Mouse (Mus musculus) ES-Bruce4 (cell line): ENCODE data around the gene Fndc3b. TPM values are rescaled to one million over a fixed set of nuclear protein-coding genes. Genes with fewer than 3 reads are reported as not detected.
A peak's percentile ranks its signal among the peaks of the same experiment; 100 is the strongest.

Experiments used
- H3K27ac ChIP-seq: 2 replicates; pipeline ENCODE4 v1.5.1; 2012; ENCODE audit warnings: low read length, inconsistent platforms; ENCODE audit not compliant: insufficient read depth
- H3K27me3 ChIP-seq: 2 replicates; pipeline ENCODE4 v1.6.1; 2012; ENCODE audit warnings: mild to moderate bottlenecking, low read length, inconsistent platforms; ENCODE audit not compliant: control insufficient read depth, poor library complexity, insufficient read depth, severe bottlenecking
- H3K36me3 ChIP-seq: 2 replicates; pipeline ENCODE4 v1.6.1; 2012; ENCODE audit warnings: inconsistent platforms, mild to moderate bottlenecking, low read length, moderate library complexity; ENCODE audit not compliant: control insufficient read depth, poor library complexity, insufficient read depth, severe bottlenecking
- H3K4me1 ChIP-seq: one replicate; pipeline ENCODE4 v1.8.1; 2011; ENCODE audit warnings: low read length; ENCODE audit not compliant: control insufficient read depth, insufficient read depth
- H3K4me3 ChIP-seq: 2 replicates; pipeline ENCODE4 v1.5.1; 2011; ENCODE audit warnings: low read depth, mild to moderate bottlenecking, low read length
- H3K9ac ChIP-seq: 2 replicates; pipeline ENCODE4 v1.6.1; 2012; ENCODE audit warnings: low read depth, mild to moderate bottlenecking, inconsistent platforms; ENCODE audit not compliant: poor library complexity, severe bottlenecking
- H3K9me3 ChIP-seq: replicated peaks from 2 replicates; pipeline ENCODE4 v1.6.1; 2012; ENCODE audit warnings: mild to moderate bottlenecking, low read length, inconsistent platforms; ENCODE audit not compliant: control insufficient read depth, poor library complexity, insufficient read depth, severe bottlenecking
- CTCF ChIP-seq: IDR thresholded peaks from one replicate; pipeline ENCODE4 v1.8.1; 2011; ENCODE audit warnings: low read depth, low read length
- EP300 ChIP-seq: IDR thresholded peaks from 2 replicates; pipeline ENCODE4 v1.6.1; 2011; ENCODE audit warnings: low read depth, low read length; ENCODE audit not compliant: insufficient read depth
- POLR2A ChIP-seq: IDR thresholded peaks from one replicate; pipeline ENCODE4 v1.8.1; 2011; ENCODE audit warnings: low read length; ENCODE audit not compliant: insufficient read depth
- polyA plus RNA-seq: library from polyadenylated mRNA; stranded (reverse); fragments of >200 nt; gene quantifications from 2 replicates; pipeline ENCODE4 v1.2.4, GENCODE M21; 2011; ENCODE audit warnings: low read depth; ENCODE audit not compliant: missing spikeins, insufficient read depth, insufficient read length

Gene Fndc3b
- polyA plus RNA-seq, 1 experiment = 36.7 TPM

DNA sequence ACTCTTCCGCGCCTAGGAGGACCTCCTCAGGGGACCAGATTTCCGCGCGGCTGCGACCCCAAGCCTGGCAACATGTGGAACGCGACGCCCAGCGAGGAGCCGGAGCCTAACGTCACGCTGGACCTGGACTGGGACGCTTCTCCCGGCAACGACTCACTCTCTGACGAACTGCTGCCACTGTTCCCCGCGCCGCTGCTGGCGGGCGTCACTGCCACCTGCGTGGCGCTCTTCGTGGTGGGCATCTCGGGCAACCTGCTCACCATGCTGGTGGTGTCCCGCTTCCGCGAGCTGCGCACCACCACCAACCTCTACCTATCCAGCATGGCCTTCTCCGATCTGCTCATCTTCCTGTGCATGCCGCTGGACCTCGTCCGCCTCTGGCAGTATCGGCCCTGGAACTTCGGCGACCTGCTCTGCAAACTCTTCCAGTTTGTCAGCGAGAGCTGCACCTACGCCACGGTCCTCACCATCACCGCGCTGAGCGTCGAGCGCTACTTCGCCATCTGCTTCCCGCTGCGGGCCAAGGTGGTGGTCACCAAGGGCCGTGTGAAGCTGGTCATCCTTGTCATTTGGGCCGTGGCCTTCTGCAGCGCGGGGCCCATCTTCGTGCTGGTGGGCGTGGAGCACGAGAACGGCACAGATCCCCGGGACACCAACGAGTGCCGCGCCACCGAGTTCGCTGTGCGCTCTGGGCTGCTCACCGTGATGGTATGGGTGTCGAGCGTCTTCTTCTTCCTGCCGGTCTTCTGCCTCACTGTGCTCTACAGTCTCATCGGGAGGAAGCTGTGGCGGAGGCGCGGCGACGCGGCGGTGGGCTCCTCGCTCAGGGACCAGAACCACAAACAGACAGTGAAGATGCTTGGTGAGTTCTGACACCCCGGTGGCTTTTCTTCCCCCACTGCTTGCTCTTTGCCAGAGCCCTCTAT, 339.1 kb downstream of the Fndc3b start:
- no peak overlapping the region for H3K27ac ChIP-seq
- H3K36me3 ChIP-seq = no peaks in the 10 kb centered on the region
- peaks cover 5% of the 10 kb centered on the region for H3K27me3 ChIP-seq
- H3K9me3 ChIP-seq = no peaks in the 10 kb centered on the region
- no peaks in the 10 kb centered on the region for H3K4me1 ChIP-seq
- peak overlapping the region; percentile 45 for H3K4me3 ChIP-seq
- no peak overlapping the region for H3K9ac ChIP-seq
- no peak for TF ChIP-seq CTCF
- TF ChIP-seq POLR2A = no peak
- TF ChIP-seq EP300 = no peak

DNA sequence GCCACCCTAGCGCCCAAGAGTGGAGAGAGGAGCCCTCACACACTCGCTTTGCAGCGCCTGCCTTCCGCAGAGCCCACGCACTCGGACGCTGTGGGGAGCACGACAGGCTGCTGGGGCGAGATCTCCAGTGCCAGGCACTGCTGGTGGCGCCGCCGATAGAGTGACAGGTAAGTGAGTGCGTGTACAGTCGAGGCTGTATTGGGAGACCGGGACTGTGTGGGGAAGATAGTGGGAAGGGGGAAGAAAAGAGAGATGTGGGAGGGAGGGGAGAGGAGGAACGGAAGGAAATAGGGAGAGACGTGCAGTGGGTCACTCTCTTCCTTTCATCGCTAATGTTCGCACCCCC, 339.9 kb downstream of the Fndc3b start, which contains the start of gene Ghsr:
Gene Ghsr, plus strand, starts transcription at position 76 of the 346 bp plus-strand sequence.
- Histone ChIP-seq H3K4me1 (no peaks in the 10 kb centered on the region), H3K27ac (no peak within 1 kb of the TSS), H3K27me3 (peaks cover 5% of the 10 kb centered on the region), H3K9me3 (no peaks in the 10 kb centered on the region), H3K9ac (no peak within 1 kb of the TSS), H3K4me3 (peak within 1 kb of the TSS; percentile 45), H3K36me3 (no peaks in the 10 kb centered on the region)
- no peak for TF ChIP-seq CTCF
- TF ChIP-seq EP300 = no peak
- TF ChIP-seq POLR2A = no peak

DNA sequence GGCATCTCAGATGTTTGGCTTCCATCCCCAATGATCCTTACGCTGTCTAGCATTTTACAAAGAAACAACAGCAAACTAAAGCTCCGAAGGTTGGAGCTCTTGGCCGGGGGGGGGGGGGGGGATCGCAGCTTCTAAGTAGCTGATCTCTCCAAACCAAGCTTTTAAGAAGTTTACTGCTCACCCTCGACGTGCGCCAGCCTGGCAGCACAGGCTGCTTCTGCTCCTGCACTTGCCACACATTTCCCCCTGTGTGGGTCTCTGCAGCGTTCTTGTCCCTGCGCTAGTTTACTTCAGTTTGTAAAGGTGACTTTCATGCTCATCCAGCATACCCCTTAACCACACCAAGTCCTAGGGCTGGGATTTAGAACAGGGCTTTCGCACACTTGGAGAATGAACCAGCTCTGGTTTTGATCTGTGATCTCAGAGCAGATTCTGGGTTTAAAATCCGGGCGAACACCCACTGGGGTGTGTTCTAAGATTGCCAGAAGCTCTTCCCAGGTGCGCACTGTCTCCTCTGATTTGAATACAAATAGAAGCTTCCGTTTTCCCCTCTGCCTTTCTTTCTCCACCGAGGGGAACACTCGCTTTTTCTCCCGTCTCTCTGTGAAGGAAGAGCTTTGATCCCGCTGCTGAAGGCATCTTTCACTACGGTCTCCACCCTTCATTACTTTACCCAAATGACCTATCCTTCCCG, 340.4 kb downstream of the Fndc3b start:
- Histone ChIP-seq H3K27me3 (peaks cover 5% of the 10 kb centered on the region), H3K4me3 (peak overlapping the region; percentile 33), H3K9me3 (no peaks in the 10 kb centered on the region), H3K27ac (no peak overlapping the region), H3K4me1 (no peaks in the 10 kb centered on the region), H3K36me3 (no peaks in the 10 kb centered on the region), H3K9ac (no peak overlapping the region)
- TF ChIP-seq CTCF = no peak
- no peak for TF ChIP-seq POLR2A
- TF ChIP-seq EP300 = no peak

DNA sequence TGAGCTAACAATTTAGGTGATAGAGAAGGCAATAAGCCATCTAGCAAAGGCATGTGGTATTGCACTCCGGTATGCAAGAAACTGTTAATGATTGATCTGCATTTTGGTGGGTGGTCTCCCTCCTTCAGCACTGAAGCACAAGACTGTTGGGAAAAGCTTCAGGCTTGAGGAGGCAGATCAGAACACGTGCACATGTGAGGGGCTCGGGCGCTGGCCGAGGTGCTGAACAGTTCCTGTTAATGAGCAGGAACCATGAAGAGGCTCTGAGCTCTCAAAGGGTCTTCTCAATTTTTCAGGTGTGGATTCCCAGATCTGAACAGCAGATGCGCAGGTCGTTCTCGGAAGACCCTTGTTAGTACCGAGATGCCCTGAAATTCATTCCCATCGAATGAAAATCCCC, 341.0 kb downstream of the Fndc3b start:
- no peaks in the 10 kb centered on the region for H3K9me3 ChIP-seq
- no peaks in the 10 kb centered on the region for H3K4me1 ChIP-seq
- H3K27me3 ChIP-seq = peaks cover 5% of the 10 kb centered on the region
- no peak overlapping the region for H3K27ac ChIP-seq
- H3K4me3 ChIP-seq = no peak overlapping the region
- no peaks in the 10 kb centered on the region for H3K36me3 ChIP-seq
- no peak overlapping the region for H3K9ac ChIP-seq
- TF ChIP-seq CTCF (no peak), EP300 (no peak), POLR2A (no peak)

Other genes starting within 250 kb of the Fndc3b start
- not detected in 2 replicates for gene Tmem212, start 185.1 kb upstream of the Fndc3b start, polyA plus RNA-seq
- 5.8 and 5.9 TPM in 2 replicates for gene Pld1, start 227.4 kb upstream of the Fndc3b start, polyA plus RNA-seq